Mouse (Mus musculus): ENCODE results near the gene Creb1. TPM values are rescaled to one million over a fixed set of nuclear protein-coding genes. Genes with fewer than 3 reads are reported as not detected.

Gene Creb1
- polyA plus RNA-seq, 1 experiment from 2014 or later = 31.4 TPM

- H3K4me1 ChIP-seq (replicated peaks; ENCODE audit: control insufficient read depth, insufficient read depth, low read length) = peaks cover 13% of the 10 kb centered on the region; the same call in 1 of the 2 replicates
- no peaks in the 10 kb centered on the region for H3K27me3 ChIP-seq (replicated peaks; ENCODE audit: control insufficient read depth, insufficient read depth, low read length)
- H3K27ac ChIP-seq (ENCODE audit: low read depth, low read length) = peak overlapping the region; percentile 99; the same call in 1 of the 2 replicates
- no peak for DNase-seq (ENCODE audit: low spot score)
- WGBS = 13% methylated on average over 7 of the region's 7 CpGs
- peak overlapping the region; percentile 96 for H3K4me2 ChIP-seq
- no peak for ATAC-seq (replicated peaks; ENCODE audit: low FRiP score)
- peak overlapping the region; percentile 90 for H3K9ac ChIP-seq (ENCODE audit: low read depth, low read length)
- no peaks in the 10 kb centered on the region for H3K36me3 ChIP-seq (ENCODE audit: control insufficient read depth, insufficient read depth, low read length)
- peak overlapping the region; percentile 90 for H3K4me3 ChIP-seq (ENCODE audit: low read depth, low read length)
- no peaks in the 10 kb centered on the region for H3K9me3 ChIP-seq (ENCODE audit: control insufficient read depth, low read length)
Measured at GRCm38 (mm10) chr1:64531548-64531947, 897 bp upstream of the Creb1 start.

- WGBS = under 1% methylated on average over 34 of the region's 34 CpGs
- peak overlapping the region; percentile 90 for H3K4me3 ChIP-seq (ENCODE audit: low read depth, low read length)
- DNase-seq (ENCODE audit: low spot score) (no peak), ATAC-seq (replicated peaks; ENCODE audit: low FRiP score) (peak; percentile 65)
- H3K27me3 ChIP-seq (replicated peaks; ENCODE audit: control insufficient read depth, insufficient read depth, low read length) = no peaks in the 10 kb centered on the region
- H3K4me1 ChIP-seq (replicated peaks; ENCODE audit: control insufficient read depth, insufficient read depth, low read length) = peaks cover 13% of the 10 kb centered on the region; the same call in 1 of the 2 replicates
- peak overlapping the region; percentile 99 for H3K27ac ChIP-seq (ENCODE audit: low read depth, low read length)
- no peaks in the 10 kb centered on the region for H3K36me3 ChIP-seq (ENCODE audit: control insufficient read depth, insufficient read depth, low read length)
- no peaks in the 10 kb centered on the region for H3K9me3 ChIP-seq (ENCODE audit: control insufficient read depth, low read length)
- peak overlapping the region; percentile 90 for H3K9ac ChIP-seq (ENCODE audit: low read depth, low read length)
- peak overlapping the region; percentile 96 for H3K4me2 ChIP-seq
Measured at GRCm38 (mm10) chr1:64532067-64532523, 350 bp upstream of the Creb1 start.

DNA sequence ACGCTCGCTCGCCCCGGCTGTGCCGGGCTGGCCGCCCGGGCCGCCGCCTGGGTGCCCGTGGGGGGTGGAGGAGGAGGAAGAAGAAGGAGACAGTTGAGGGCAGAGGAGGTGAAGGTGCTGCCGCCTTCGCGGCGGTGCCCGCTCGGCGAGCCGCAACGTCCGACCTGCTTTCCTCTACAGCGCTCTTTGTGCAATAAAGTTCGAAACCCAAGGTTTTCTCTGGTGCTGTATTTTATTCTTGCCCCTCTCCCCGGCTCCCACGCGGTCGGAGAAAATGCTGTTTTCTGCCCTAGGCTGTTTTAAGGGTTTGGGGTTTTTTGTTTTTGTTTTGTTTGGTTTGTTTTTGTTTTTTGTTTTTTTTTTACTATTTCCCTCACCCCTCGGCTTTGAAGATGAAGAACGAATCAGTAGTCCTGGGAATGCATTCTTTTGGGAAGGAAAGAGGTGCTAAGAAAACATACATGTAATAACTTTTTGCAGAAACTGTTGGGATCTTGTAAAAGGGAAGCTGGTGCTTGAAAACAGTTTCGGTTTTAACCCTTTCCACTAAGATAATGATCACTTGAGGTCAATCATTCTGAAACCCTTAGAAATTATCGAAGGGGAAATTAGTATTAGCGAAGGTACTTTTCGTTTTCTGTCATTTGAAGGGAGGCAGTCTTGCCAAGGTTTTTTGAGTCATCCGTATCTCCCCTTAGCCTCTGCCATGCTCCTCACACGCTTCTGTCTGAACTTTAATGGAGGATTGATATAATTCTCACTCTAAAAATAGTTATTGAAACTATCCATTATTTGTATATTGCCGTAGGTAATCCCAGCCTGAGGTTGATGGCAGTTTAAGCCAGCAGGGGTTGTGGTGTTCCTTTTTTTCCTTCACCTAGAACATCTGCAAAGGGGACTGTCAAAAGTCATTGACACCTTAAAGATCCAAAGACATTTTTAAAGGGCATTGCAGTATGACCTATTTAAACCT lies 1.3 kb downstream of the Creb1 start:
- peak; percentile 1; the same call in 1 of the 2 replicates for ATAC-seq (replicated peaks; ENCODE audit: low FRiP score)
- H3K4me1 ChIP-seq (replicated peaks; ENCODE audit: control insufficient read depth, insufficient read depth, low read length) = peaks cover 13% of the 10 kb centered on the region; the same call in 1 of the 2 replicates
- under 1% methylated on average over 31 of the region's 35 CpGs for WGBS

DNA sequence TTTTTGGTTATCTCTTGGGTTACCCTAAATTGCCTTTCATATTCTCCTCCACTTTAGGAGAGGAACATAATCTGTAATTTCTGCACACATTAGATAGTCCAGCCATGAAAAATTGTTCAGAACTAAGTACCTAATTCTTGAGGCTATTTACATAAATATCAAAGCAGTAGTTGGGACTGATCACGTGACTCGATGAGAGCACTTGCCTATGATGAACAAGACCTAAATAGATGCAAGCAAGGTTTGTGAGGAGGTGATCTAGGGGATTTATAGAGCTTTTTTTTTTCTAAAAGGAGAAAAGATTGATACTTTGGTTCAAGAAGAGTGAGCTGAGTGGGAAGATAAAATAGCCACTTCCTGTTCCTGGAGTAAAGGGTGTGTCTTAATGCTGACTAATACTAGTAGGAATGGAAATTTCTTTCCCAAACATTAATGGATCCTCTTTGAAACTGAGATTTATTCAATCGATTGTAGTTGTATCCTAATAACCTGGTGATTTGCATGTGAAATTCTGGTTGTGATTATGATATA lies 6.5 kb downstream of the Creb1 start:
- Histone ChIP-seq H3K4me3 (ENCODE audit: low read depth, low read length) (no peak overlapping the region), H3K9me3 (ENCODE audit: control insufficient read depth, low read length) (no peaks in the 10 kb centered on the region), H3K9ac (ENCODE audit: low read depth, low read length) (no peak overlapping the region), H3K36me3 (ENCODE audit: control insufficient read depth, insufficient read depth, low read length) (no peaks in the 10 kb centered on the region), H3K4me1 (replicated peaks; ENCODE audit: control insufficient read depth, insufficient read depth, low read length) (peaks cover 9% of the 10 kb centered on the region; the same call in 1 of the 2 replicates), H3K27ac (ENCODE audit: low read depth, low read length) (no peak overlapping the region), H3K27me3 (replicated peaks; ENCODE audit: control insufficient read depth, insufficient read depth, low read length) (no peaks in the 10 kb centered on the region), H3K4me2 (no peak overlapping the region)
- ATAC-seq (replicated peaks; ENCODE audit: low FRiP score) = no peak
- no peak for DNase-seq (ENCODE audit: low spot score)
- 82% methylated on average over 3 of the region's 3 CpGs for WGBS

More for the DNA sequence above, 1.3 kb downstream of the Creb1 start:
- no peaks in the 10 kb centered on the region for H3K9me3 ChIP-seq (ENCODE audit: control insufficient read depth, low read length)
- peak overlapping the region; percentile 98 for H3K9ac ChIP-seq (ENCODE audit: low read depth, low read length)
- H3K27me3 ChIP-seq (replicated peaks; ENCODE audit: control insufficient read depth, insufficient read depth, low read length) = no peaks in the 10 kb centered on the region
- peak; percentile 59 for DNase-seq (ENCODE audit: low spot score)
- H3K27ac ChIP-seq (ENCODE audit: low read depth, low read length) = peak overlapping the region; percentile 99
- H3K4me2 ChIP-seq = peak overlapping the region; percentile 91
- H3K36me3 ChIP-seq (ENCODE audit: control insufficient read depth, insufficient read depth, low read length) = no peaks in the 10 kb centered on the region
- H3K4me3 ChIP-seq (ENCODE audit: low read depth, low read length) = peak overlapping the region; percentile 90

GRCm38 (mm10) chr1:64543750-64544149 lies 11.3 kb downstream of the Creb1 start:
- ATAC-seq (replicated peaks; ENCODE audit: low FRiP score) (no peak), DNase-seq (ENCODE audit: low spot score) (no peak)
- H3K36me3 ChIP-seq (ENCODE audit: control insufficient read depth, insufficient read depth, low read length) = no peaks in the 10 kb centered on the region
- H3K9ac ChIP-seq (ENCODE audit: low read depth, low read length) = no peak overlapping the region
- no peak overlapping the region for H3K4me2 ChIP-seq
- no peaks in the 10 kb centered on the region for H3K9me3 ChIP-seq (ENCODE audit: control insufficient read depth, low read length)
- H3K4me3 ChIP-seq (ENCODE audit: low read depth, low read length) = no peak overlapping the region
- H3K27me3 ChIP-seq (replicated peaks; ENCODE audit: control insufficient read depth, insufficient read depth, low read length) = no peaks in the 10 kb centered on the region
- no peaks in the 10 kb centered on the region; the same call in 1 of the 2 replicates for H3K4me1 ChIP-seq (replicated peaks; ENCODE audit: control insufficient read depth, insufficient read depth, low read length)
- H3K27ac ChIP-seq (ENCODE audit: low read depth, low read length) = no peak overlapping the region
- WGBS = 81% methylated on average over 5 of the region's 5 CpGs

GRCm38 (mm10) chr1:64546070-64546469 lies 13.6 kb downstream of the Creb1 start:
- WGBS = 78% methylated on average over 3 of the region's 3 CpGs
- Histone ChIP-seq H3K27ac (ENCODE audit: low read depth, low read length) (no peak overlapping the region), H3K36me3 (ENCODE audit: control insufficient read depth, insufficient read depth, low read length) (no peaks in the 10 kb centered on the region), H3K4me2 (no peak overlapping the region), H3K4me3 (ENCODE audit: low read depth, low read length) (no peak overlapping the region), H3K9ac (ENCODE audit: low read depth, low read length) (no peak overlapping the region), H3K27me3 (replicated peaks; ENCODE audit: control insufficient read depth, insufficient read depth, low read length) (no peaks in the 10 kb centered on the region), H3K9me3 (ENCODE audit: control insufficient read depth, low read length) (no peaks in the 10 kb centered on the region), H3K4me1 (replicated peaks; ENCODE audit: control insufficient read depth, insufficient read depth, low read length) (no peaks in the 10 kb centered on the region)
- DNase-seq (ENCODE audit: low spot score) (no peak), ATAC-seq (replicated peaks; ENCODE audit: low FRiP score) (peak; percentile 53; the same call in 1 of the 2 replicates)

DNA sequence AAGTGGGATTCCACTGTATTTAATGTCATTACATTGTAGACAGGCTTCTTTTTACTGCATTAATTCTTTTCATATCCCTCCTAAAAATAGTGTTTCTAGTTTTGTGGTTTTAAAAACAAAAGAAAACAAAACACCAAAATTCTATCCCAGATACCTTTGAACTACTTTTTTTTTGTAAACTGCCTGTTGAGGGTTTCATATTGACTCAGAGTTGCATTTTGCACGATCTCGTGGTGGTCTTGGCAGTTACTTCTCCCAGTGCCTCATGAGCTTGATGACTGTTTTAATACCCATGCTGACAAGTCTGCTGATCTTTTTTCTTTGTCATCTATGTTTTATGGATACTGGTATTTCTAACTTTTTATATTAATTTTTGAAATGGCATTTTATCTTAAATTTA lies 16.9 kb downstream of the Creb1 start:
- DNase-seq (ENCODE audit: low spot score) = no peak
- no peaks in the 10 kb centered on the region for H3K9me3 ChIP-seq (ENCODE audit: control insufficient read depth, low read length)
- H3K4me1 ChIP-seq (replicated peaks; ENCODE audit: control insufficient read depth, insufficient read depth, low read length) = no peaks in the 10 kb centered on the region
- no peak overlapping the region for H3K4me2 ChIP-seq
- no peak for ATAC-seq (replicated peaks; ENCODE audit: low FRiP score)
- no peak overlapping the region for H3K27ac ChIP-seq (ENCODE audit: low read depth, low read length)
- no peak overlapping the region for H3K4me3 ChIP-seq (ENCODE audit: low read depth, low read length)
- peaks cover 3% of the 10 kb centered on the region; the same call in 1 of the 2 replicates for H3K36me3 ChIP-seq (ENCODE audit: control insufficient read depth, insufficient read depth, low read length)
- H3K27me3 ChIP-seq (replicated peaks; ENCODE audit: control insufficient read depth, insufficient read depth, low read length) = no peaks in the 10 kb centered on the region
- WGBS = 84% methylated on average over 2 of the region's 2 CpGs
- H3K9ac ChIP-seq (ENCODE audit: low read depth, low read length) = no peak overlapping the region

- peaks cover 3% of the 10 kb centered on the region; the same call in 1 of the 2 replicates for H3K36me3 ChIP-seq (ENCODE audit: control insufficient read depth, insufficient read depth, low read length)
- H3K9ac ChIP-seq (ENCODE audit: low read depth, low read length) = no peak overlapping the region
- H3K27ac ChIP-seq (ENCODE audit: low read depth, low read length) = no peak overlapping the region
- WGBS = 25% methylated on average over 2 of the region's 2 CpGs
- no peak overlapping the region for H3K4me3 ChIP-seq (ENCODE audit: low read depth, low read length)
- ATAC-seq (replicated peaks; ENCODE audit: low FRiP score) (no peak), DNase-seq (ENCODE audit: low spot score) (no peak)
- H3K9me3 ChIP-seq (ENCODE audit: control insufficient read depth, low read length) = no peaks in the 10 kb centered on the region
- no peaks in the 10 kb centered on the region for H3K27me3 ChIP-seq (replicated peaks; ENCODE audit: control insufficient read depth, insufficient read depth, low read length)
- H3K4me1 ChIP-seq (replicated peaks; ENCODE audit: control insufficient read depth, insufficient read depth, low read length) = no peaks in the 10 kb centered on the region
- no peak overlapping the region for H3K4me2 ChIP-seq
Measured at GRCm38 (mm10) chr1:64551908-64552307, 19.5 kb downstream of the Creb1 start.

All from liver, embryonic 11.5 days (tissue).